Mouse (Mus musculus): ENCODE results near the gene Ptdss2.

Ptdss2 gene

DNA sequence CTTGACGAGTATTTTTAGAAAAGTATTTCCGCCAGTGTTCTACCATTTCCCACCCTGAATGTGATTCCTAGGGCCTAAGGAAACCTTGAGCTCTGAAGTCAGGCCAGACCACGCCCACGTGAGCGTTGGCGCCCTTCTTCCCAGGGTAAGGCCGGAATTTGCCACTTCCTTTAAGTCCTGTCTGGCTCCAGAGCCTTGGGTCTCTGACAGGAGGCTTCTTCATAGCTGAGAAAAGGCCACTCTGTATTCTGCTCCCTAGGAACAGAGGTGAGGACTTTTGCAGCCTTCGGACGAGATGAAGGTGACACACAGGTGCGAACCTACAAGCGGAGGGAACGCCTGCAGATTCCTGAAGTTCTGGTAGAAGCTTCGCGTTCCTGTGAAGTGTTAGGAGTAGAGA lies at the start of gene Ptdss2:
Gene Ptdss2 (plus strand): TSS at position 138 of the 400 bp plus-strand sequence.
- DNase-seq (ENCODE audit: low spot score in 2 of 2) = no peak

DNA sequence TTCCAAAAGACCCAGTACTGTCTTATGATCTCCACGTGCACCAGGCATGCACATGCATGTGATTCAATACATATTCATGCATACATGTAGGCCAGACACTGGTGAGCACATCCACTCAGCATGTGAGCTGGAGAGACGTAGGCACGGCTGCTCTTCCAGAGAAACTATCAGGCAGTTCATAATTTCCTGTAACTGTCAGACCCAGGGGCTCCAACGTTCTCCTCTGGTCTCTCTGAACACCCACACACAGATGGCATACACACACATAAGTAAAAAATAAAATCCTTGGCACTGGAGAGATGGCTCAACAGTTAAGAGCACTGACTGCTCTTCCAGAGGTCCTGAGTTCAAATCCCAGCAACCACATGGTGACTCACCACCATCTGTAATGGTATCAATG lies 48.4 kb upstream of the Ptdss2 start:
- no peak for DNase-seq (ENCODE audit: low spot score in 2 of 2)

DNA sequence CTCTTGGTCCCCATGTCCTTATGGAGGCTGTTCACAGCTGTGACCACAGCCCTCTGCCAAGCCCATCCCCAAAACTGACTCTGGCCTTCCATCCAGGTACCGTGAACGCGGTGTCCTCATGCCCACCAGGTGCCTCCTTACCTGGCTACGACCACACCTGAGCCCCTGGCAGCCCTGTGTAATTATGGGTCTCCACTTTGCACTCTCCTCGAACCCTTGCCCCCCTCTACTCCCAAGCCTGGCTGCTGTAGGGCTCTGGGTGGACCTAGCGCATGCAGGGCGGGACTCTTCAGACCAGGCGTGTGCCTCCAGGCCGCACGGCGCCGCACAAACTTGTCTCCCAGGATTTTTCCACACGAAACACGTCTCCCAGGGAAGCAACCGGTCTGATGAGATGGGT lies 44.3 kb upstream of the Ptdss2 start, which contains the start of gene Pkp3:
Gene Pkp3 (plus strand): TSS at position 378 of the 400 bp plus-strand sequence.
- no peak for DNase-seq (ENCODE audit: low spot score in 2 of 2)

DNA sequence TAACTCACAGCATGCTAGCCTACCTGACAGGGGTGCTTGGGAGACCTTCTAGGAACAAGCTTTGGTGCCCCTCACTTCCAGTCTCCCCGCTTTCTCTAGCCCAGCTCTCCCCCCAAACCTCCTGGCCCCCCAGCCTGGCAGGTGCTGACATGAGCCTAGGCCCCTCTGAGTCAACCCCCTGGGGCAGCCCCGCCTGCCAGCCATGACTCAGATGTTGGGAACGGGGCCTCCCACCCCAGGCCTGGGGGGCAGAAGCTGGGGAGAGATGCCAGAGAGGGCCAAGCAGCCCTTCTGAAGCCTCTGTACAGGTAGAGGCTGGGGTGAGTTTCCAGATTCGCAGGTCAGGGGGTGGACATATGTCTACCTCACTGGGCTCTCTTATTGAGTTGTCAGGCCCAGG lies 43.3 kb upstream of the Ptdss2 start:
- DNase-seq (ENCODE audit: low spot score in 2 of 2) = peak in 1 of 2 experiments; percentile 50

DNA sequence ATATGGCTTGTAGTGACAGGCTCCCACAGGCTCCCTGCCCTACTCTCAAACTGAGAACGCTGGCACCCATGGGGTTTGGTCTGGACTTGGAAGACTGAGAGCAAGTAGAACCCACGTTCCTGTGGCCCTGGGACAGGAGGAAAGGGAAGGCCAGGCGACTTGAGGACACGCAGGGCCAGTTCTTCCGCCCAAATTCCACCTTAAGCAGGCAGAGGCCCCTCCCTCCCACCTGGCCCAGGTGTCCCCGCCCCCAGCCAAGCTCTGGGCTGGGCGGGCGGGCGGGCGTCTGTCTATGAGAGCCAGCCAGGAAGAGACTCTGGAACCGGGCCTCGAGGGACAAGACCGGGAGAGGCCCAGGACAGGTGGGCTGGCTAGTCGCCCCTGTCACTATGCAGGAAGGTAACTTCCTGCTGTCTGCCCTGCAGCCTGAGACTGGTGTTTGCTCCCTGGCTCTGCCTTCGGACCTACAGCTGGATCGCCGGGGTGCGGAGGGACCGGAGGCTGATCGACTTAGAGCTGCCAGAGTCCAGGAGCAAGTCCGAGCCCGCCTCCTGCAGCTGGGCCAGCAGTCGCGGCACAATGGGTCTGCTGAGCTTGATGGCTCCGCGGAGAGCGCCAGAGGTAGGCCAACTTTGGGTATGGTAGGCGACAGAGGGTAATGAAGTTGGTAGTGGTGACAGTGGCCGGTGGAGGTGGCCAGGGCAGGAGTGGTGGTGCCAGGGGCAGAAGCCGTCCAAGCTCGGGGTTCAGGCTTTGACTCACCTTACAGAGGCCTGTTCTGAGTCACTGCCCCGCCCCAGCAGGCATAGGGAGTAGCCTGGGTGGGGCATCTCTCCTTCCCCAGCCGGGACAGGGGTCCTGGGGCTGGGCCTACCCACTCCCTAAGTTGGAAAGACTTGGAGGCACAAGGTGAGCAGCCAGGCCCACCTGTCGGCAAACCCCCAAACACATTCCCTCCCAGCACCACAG lies 42.4 kb upstream of the Ptdss2 start:
- no peak for DNase-seq (ENCODE audit: low spot score in 2 of 2)

DNA sequence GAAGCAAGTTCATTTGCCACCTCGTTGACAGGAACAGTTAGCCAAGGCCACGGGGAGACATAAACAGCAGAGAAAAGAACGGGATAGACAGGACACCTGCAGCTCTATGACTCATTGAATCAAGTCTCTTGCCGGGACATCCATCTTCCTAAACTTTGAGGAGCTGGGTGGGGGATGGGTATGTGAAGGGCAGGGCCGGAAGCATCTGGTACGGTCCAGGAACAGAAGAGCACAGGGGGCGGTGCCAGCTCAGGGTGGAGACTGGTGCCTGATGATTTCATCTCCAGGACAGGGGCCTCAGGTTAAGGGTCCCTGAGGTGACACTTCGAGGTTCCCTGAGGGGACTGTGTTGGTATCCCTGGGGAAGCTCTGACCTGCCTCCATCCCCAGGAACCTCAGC lies 34.3 kb upstream of the Ptdss2 start:
- no peak for DNase-seq (ENCODE audit: low spot score in 2 of 2)

DNA sequence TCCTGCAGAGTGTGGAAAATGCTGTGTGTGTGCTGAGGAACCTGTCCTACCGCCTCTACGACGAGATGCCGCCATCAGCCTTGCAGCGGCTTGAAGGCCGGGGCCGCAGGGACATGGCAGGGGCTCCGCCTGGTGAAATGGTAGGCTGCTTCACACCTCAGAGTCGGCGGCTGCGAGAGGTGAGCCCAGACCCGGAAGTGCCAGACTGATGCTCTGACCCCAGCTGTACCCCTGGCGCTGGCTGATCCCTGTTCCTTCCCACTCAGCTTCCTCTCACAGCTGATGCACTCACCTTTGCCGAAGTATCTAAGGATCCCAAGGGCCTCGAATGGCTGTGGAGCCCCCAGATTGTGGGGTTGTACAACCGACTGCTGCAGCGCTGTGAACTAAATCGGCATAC lies 33.7 kb upstream of the Ptdss2 start:
- no peak for DNase-seq (ENCODE audit: low spot score in 2 of 2)

DNA sequence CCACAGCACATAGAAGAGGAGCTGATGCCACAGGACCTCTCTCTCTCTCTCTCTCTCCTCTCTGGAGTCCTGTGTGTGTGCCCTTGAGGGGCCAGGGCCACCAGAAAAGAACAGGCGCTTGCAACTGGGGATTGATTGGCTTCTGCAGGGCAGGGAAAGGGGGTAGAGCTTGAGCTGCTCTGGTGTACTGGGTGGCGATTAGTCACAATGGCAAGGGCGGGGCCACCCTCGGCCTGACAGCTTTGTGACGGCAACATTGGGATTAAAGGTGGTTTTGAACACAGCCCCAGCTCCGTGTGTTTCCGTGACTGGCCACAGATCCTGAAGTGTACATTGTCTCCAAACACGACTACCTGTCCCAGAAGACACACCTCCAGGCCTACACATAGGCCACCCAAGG lies 32.0 kb upstream of the Ptdss2 start:
- no peak for DNase-seq (ENCODE audit: low spot score in 2 of 2)

DNA sequence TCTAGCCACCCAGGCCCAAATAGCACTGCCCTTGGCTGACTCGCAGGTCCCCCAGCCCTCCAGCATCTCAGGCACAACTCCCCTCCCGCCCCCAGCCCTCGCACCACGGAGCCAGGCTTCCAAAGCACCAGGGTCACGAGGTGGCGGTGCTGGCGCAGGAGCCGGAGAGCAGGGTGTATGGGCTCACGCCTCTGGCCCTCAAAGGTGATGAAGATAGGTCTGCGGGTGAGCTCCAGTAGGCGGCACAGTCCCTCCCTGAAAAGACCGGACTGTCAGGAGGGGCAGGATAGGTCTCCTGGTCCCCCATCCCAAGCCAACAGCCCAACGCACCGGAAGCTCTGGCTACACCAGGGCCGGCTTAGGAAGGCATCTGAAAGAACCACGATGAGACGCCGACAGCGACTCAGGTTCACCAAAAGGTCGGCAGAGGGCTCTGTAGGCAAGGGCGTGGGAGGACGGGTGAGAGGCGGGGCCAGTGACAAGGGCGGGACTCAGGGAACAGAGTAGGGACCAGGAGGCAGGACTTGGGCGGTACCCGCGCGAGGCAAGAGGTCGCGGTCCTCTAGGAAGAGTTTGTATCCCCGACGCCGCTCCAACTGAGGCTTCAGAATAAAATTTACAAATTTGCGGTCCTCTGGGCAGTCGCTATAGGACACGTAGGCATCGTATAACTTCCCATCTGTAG lies 30.0 kb upstream of the Ptdss2 start:
- DNase-seq (ENCODE audit: low spot score in 2 of 2) = peak; percentile 65 to 80

DNA sequence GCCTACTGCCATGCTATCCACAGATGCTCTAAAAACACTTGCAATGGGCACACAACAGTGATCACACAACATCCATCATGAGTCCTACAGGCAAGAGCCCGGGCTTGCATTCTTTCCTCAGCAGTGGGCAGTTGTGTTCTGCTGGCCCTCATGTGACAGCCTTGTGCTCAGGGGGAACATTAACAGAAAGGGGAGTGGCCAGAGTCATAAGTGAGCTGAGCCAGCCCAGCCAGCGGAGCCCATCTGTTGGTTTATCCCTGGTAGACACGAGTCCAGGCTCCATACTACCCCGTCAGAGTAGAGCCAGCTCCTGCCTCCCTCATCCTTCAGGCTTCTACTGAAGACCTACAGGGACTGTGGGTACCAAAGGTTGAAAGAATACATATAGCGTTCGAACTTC lies 28.2 kb upstream of the Ptdss2 start:
- DNase-seq (ENCODE audit: low spot score in 2 of 2) = no peak

DNA sequence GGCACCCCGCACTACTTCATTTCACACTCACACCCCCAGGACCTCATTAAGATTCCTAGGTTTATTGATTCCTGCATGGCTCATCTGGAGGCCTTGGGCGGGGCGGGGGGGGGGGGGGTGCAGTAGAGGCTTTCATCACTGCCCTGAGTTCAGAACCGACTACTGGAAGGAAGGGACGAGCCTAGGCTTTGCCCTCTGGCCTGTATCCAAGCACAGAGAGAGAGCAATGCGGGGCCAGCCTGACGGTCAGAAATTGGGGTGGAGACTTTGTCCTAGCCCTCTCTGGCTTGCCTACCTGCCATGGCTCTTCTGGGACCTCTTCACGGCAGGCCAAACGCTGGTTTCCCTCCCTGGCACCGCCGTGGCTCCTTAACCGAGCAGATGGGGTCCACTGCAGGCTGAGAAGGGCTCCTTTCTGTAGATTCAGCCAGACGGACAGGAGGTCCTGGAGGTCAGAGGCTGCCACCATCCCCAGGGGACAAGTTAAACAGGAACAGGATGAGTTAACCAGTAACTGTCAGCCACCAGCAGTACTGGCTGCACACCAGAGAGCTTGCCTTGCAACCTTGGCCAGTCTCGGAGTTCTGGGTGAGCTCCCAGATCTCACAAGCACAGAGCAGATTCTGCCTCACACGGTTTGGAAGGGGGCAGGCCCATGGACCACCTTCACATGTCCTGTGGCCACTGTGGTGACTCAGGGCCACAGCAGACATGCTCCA lies 27.5 kb upstream of the Ptdss2 start:
- DNase-seq (ENCODE audit: low spot score in 2 of 2) = no peak

DNA sequence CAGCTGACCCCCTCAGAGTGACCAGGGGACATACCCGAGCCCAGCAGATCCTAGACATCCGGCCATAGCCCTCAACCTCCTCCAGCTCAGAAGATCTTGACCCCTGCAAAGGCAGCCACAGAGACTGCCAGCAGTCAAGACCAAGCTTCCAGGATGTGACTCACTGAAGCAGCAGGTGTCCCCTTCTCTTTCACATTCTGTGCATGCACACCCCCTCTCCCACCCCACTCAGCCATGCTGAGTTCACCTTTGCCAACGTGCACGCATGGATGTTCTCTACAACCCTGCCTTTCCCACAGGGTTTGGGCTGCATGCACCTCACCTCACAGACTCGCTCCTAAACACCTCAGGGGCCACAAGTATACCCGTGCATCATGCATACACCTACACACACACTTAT lies 26.2 kb upstream of the Ptdss2 start:
- DNase-seq (ENCODE audit: low spot score in 2 of 2) = no peak

DNA sequence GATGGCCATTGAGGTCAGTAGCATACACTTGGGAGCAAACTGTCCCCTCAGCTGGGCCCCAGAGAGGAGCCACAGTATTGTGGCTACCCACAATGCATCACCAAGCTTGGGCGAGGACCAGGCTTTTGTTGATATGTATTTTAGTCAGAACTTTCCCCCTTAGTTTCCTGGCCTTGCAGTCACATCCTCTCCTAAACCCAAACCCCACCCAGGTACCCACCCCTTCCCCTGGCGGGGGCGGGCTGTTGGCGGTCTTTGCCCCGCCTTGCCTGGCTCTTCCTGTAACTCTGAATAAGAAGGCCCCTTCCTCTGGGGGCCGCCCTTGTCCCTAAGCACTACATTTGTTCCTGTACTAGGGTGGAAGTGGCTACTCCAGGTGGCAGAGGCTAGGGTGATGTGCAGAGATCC lies 25.5 kb upstream of the Ptdss2 start:
- DNase-seq (ENCODE audit: low spot score in 2 of 2) = no peak

DNA sequence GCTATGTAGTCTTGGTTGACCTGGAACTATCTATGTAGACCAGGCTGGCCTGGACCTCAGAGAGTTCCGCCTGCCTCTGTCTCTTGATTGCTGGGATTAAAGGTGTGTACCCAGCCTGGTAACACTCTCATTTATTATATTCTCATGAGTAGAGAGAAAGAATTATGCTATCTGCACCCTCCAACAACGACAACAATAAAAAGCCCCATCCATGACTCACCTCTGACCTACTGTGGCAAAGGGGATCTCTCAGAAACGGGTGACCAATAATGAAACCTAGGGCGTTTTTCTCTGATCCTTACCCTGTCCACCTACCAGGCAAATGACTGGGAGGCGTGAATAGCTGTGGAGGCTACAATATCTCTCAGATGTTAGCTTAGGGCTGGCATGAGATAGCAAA lies 25.0 kb upstream of the Ptdss2 start:
- DNase-seq (ENCODE audit: low spot score in 2 of 2) = no peak

DNA sequence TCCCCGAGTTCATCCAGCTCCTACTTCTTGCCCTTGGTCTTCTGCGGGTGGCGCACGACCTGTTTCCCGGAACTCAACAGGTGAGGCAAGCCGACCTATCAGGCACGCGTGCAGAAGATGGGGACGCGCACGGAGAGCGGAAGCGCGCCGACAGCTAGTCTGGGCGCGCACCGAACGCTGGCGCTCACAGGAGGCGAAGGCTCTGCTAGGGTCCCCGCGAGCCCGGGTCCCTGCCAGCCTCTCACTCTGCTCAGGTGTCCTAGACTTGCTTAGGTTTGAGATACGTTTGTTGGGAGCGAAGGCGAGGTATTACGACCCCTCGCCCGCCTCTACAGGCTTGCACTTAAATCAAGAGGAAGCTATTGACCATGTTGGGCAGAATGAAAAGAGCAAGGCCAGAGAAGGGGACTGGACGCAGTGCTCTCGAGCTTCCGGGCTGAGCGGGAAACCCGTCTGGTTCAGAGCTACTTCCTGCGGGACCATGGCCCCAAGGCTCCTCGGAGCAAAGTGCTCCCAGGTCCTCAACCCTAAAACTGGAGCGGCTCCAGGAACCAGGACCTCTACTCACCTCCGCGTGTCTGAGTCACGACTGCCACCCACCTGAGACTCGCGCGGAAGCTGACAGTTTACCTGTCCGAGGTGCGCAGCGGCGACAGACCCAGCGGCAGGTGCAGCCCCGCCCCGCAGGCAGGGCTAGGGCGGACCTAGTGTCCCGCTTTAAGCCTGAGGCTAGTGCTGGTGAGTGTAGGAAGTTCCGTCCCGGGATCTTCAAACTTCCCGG lies 22.1 kb upstream of the Ptdss2 start, which contains the start of gene Sigirr:
Gene Sigirr (minus strand): TSS at position 662 of the 781 bp plus-strand sequence.
- no peak for DNase-seq (ENCODE audit: low spot score in 2 of 2)

DNA sequence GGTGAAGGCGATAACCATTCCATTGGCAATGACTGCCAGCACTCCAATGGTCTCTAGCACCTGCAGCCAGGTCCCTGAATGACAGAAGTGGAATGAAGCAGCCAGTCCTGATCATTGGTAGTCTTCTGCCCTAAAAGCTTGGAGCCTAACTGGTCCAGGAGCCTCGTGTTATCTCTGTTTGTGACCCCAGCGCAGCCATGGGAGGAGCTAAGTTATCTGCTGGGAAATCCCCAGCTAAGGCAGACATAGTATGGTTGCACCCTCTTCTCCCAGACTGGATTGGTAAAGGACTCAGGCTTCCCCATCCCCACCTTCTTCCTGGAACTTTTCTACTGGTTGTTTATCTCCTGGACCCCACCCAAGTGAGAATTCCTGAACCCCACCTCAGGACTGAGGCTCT lies 19.0 kb upstream of the Ptdss2 start:
- DNase-seq (ENCODE audit: low spot score in 2 of 2) = no peak

DNA sequence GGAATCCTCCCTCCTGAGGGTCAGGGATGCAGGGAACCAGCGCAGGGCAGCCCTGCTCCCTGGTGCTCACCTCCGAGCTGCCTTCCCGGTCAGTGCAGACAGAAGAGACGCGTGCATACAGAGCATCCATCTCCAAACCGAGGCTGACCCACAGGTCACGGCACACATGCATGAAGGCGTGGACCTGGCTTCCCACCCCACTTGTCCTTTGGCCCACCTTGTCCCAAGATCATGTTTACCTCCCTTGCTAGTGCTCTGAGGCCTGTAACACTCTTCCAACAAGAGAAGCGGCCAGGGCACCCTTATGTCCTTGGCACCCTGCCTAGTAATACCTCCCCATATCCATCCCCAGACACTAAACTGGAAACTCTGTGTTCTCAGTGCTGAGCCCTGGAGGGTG lies 6.3 kb upstream of the Ptdss2 start:
- no peak for DNase-seq (ENCODE audit: low spot score in 2 of 2)

DNA sequence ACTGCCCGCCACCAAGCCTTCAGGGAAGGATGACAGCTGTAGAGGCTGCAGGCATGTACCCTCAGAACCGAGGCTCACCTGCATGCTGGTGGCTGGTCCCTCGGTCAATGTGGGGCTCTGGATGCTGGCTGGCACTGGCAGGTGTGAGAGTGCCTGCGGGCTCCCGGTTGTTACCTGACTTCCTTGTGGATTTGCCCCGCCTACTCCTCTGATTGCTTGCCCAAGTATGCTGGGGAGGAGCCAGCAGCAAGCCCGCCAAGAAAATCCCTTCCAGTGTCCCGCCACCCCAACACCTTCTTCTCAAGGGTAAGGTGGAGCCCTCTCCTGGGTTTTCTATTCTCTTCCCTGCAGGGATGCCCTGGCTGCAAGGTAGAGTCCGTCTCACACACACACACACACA lies 4.5 kb upstream of the Ptdss2 start, which contains the start of gene Ano9:
Gene Ano9 (minus strand): TSS at position 171 of the 400 bp plus-strand sequence.
- DNase-seq (ENCODE audit: low spot score in 2 of 2) = no peak

DNA sequence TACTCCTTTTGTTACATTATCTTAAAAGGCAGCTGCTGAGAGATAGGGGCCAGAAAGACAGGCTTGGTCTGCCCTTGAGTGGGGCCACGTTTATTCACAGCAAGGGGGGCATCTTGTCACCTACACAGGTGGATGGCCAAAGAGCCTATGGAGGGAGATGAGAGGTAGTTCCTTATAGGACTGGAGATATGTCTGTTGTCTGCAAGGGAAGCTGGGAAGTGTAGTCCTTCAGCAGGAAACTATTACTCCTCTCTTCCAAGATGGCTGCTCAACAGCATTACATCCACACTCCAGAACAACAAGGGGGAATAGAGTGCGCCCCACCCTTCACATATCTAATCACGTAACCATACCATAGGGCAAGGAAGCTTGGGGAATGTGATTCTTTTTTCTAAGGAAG lies 2.7 kb upstream of the Ptdss2 start:
- no peak for DNase-seq (ENCODE audit: low spot score in 2 of 2)

DNA sequence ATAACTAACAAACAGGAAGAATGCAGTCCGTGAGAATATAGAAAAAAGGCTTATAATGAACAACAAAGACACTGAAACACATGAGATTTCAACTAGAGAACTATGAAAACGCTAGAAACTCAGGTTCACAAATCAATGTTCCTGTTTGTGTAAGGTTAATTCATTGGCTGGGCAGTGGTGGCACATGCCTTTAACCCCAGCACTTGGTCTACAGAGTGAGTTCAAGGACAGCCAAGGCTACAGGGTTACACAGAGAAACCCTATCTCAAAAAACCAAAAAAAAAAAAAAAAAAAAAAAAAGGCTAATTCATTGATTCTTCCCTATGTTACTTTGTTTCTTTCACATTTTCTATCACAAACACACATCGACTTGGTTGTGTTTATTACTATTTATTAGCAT lies 1.6 kb upstream of the Ptdss2 start:
- DNase-seq (ENCODE audit: low spot score in 2 of 2) = no peak

DNA sequence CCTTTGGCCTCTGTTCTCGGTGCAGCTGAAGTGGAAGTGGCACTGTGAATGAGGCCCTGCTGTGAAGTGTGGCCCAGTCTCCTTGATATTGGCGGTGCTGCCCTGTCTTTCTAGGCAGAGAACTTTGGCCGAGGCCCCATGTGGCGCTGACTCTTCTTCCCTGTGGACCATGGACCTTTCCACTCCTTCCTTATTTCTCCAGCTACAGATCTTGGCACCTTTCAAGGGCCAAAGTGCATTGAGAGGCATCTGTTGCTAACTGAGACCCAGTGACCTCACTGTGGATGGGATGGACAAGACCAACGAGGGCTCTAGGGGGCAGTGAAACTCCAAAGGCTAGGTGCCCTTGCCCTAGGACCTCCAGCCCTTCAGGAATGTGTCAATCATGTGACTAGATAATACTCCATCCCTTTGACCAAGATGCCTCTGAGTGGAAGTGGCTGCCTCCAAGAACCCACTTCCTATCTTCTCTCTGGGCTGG lies 1.1 kb upstream of the Ptdss2 start:
- DNase-seq (ENCODE audit: low spot score in 2 of 2) = no peak

Data from urinary bladder, postnatal 4 days (tissue).